Mouse (Mus musculus) retina, embryonic 14.5 days (tissue): ENCODE measurements around the gene Aurkb.
A peak's percentile ranks its signal among the peaks of the same experiment; 100 is the strongest.
"Not testable (repeated sequence)": the region's sequence is repeated elsewhere in the genome, so short reads cannot be mapped to it uniquely, and the experiment has no call there.

ENCODE experiments used
- DNase-seq: peaks from one replicate; pipeline ENCODE4 v3.0.0-alpha.2; 2015; ENCODE audit warnings: low spot score

The Aurkb gene

GRCm38 (mm10) chr11:69080855-69081222 is 35.4 kb downstream of the Aurkb start:
- no peak for DNase-seq

DNA sequence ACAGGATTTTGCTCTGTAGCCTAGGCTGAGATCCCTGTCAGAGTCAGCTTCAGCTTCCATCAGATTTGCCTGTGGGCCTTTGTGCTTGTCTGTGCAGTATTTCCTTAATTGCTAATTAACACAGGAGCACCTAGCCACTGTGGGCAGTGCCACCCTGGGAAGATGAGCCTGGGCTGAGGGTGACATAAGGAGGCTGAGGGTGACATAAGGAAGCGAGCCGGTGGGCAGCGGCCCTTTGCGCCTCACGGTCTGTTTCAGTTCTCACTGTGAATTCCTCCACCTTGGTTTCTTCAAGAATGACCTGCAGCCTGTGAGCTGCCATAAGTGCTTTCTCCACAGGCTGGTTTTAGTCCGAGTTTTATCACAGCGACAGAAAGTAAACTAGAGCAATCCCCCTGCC is 36.2 kb downstream of the Aurkb start:
- no peak for DNase-seq

GRCm38 (mm10) chr11:69085608-69086007 is 40.2 kb downstream of the Aurkb start:
- no peak for DNase-seq

DNA sequence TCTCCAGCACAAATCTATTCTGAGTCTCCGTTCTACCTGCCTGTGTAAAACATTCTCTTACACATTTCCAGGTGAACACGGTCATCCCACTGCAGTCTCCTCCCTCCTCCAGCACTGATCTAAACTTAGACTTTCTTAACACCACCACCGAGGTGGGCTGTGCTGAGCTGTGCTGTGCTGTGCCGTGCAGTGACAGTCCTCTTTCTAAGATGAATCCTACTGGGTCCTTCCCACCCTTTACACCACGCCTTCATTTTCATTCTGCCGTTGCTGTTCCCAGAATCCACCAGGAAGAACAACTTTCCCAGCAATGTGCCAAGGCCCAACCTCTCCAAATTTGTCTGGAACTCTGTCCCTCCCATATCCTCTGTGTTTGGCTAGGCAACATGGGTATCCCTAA is 40.9 kb downstream of the Aurkb start:
- DNase-seq, result no peak

- no peak for DNase-seq
Measured at GRCm38 (mm10) chr11:69087082-69087481, 41.6 kb downstream of the Aurkb start.

DNA sequence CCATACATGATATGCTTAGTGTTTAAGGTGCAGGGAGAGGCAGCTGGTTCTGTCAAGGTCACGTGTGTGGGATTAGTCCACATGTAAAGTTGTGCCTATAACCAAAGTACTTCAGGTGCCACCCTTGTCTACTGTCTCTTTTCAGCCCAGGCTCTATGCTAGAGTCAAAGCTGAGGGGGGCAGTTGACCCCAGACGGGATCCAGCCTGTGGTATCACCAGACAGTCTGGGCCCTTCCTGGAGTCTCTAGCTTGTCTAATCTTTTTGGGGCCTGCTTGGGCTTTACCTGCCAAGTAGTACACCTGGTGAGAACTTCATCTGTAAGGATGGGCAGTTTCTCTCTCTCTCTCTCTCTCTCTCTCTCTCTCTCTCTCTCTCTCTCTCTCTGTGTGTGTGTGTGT is 42.1 kb downstream of the Aurkb start:
- DNase-seq, result no peak

- DNase-seq, result peak; percentile 93
Measured at GRCm38 (mm10) chr11:69088103-69088855, 42.8 kb downstream of the Aurkb start, which contains the start of gene Vamp2. TSS of gene Vamp2 (plus strand) at chr11:69088490.

GRCm38 (mm10) chr11:69088856-69089615 is 43.6 kb downstream of the Aurkb start:
- no peak for DNase-seq

DNA sequence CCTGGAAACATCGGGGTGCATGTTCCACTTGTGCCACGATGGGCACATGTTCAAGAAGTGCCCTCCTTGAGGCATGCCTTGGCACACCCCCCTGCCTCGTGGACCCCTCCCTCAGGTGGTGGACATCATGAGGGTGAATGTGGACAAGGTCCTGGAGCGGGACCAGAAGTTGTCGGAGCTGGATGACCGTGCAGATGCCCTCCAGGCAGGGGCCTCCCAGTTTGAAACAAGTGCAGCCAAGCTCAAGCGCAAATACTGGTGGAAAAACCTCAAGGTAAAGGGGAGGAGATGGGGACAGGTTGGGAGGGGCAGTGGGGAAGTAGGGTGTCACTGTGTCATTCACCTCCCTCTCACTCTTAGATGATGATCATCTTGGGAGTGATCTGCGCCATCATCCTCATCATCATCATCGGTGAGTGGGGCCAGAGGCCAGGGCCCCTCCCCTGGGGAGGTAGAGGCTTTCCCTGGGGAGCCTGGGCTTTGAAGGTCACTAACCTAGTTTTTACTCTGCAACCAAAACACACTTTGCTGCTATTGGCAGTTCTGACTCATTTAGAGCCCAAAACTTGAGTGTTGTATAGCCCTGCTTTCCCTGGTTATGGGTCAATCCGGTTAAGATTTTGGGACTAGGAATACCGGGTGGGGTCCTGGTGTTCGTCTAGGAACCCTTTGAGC is 44.3 kb downstream of the Aurkb start:
- no peak for DNase-seq

- no peak for DNase-seq
Measured at GRCm38 (mm10) chr11:69090367-69090766, 44.9 kb downstream of the Aurkb start.

DNA sequence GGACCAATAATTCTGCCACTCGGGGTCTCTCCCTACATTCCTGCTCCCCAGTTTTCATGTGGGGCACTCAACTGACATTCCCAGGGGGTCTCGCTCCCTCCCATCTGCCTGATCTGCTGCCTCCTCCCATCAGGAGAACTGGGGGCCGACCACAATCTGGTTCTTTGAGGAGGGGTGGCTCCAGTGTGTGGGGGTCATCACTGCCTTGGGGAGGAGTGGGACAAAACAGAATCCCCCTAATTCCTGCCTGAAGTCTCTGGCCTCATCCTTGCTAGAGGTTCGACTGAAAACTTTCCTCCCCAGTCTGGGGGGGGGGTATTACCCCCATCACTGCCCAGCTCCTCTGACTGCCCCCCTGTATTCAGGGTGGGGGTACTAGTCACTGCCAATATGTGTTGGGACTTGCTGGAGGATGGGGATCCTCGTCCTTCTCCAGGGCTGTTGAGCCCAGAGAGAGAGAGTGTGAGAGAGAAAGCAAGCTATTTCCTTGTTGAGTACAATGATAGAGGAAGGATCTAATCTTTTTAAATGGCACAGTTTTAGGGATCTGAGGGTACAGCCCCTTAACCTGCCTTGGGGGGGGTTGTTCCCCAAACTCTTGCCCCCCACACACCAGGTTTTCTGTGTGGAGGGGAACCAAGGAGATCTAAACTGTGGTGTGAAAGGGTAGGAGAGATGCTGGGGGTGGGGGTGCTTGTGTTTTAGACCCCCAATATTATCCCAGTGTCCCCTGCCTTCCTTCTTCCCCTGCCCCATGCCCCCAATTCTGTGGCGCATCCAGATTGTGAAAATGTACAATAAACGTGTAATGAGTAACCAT is 46.3 kb downstream of the Aurkb start:
- DNase-seq, result no peak

DNA sequence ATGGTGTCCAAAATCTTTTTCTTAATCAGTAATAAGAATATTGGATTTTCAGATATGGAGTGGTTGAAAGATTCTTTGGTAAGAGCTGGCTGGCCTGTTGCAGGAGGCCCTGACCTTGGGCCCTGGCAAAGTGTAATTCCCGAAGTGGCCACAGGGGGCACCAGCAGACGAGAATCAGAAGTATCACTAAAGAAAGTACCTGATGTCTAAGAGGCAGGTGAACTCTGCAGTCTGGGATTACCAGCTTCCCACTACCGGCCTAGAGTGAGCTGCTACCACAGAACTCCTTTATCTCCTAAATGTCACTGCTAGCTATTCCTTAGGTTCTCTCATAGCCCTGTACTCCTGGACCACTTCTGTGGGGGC is 46.9 kb downstream of the Aurkb start:
- peak; percentile 92 for DNase-seq

DNA sequence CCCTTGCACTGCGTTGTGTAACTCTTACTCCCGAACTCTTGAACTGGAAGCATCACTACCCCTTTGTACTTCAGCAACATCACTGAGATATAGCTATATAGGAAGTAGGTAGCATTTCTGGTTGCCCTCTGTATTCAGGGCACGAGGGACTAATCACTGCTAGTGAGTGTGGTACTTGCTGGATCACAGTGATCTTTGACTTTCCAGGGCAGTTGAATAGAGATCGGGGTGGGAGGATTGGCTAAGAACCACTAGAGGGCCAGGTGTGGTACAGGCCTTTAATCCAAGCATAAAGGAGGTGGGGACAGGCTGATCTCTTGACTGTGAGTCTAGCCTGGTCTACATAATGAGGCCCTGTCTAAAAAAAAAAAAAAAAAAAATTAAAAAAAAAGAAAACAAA is 47.4 kb downstream of the Aurkb start:
- DNase-seq, result no peak

DNA sequence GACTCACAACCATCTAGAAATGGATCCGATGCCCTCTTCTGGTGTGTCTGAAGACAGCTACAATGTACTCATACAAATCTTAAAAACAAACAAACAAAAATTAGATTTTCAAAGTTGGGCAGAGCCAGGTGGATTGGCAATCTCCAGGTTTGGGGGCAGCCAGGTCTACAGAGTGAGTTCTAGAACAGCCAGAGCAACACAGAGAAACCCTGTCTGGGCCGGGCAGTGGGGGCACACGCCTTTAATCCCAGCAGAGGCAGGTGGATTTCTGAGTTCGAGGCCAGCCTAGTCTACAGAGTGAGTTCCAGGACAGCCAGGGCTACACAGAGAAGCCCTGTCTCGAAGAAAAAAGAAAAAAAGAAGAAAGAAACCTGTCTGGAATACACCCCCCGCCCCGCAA is 48.4 kb downstream of the Aurkb start:
- not testable (repeated sequence) for DNase-seq

GRCm38 (mm10) chr11:69094697-69095429 is 49.4 kb downstream of the Aurkb start, which contains the start of gene Per1:
TSS of gene Per1 (plus strand) at chr11:69095217.
- DNase-seq, result peak; percentile 99

GRCm38 (mm10) chr11:69095511-69096231 is 50.2 kb downstream of the Aurkb start:
- DNase-seq, result no peak

- DNase-seq, result no peak
Measured at GRCm38 (mm10) chr11:69096360-69096986, 51.0 kb downstream of the Aurkb start.

- DNase-seq, result peak; percentile 85
Measured at GRCm38 (mm10) chr11:69096987-69097900, 51.8 kb downstream of the Aurkb start.
